Mouse (Mus musculus): ENCODE measurements around the gene Coa4. TPM values are rescaled to one million over a fixed set of nuclear protein-coding genes. Genes with fewer than 3 reads are reported as not detected.
A peak's percentile ranks its signal among the peaks of the same experiment; 100 is the strongest.

Gene Coa4
- total and polyA plus RNA-seq, 3 experiments: 8.1 to 13.8 TPM; not detected in 1

GRCm38 (mm10) chr7:100514573-100514972, 22.3 kb upstream of the Coa4 start, which contains the start of gene Dnajb13:
Gene Dnajb13 (minus strand): TSS chr7:100514960.
- Histone ChIP-seq H3K36me3 (ENCODE audit: control insufficient read depth in 1 of 2, insufficient read depth in 2 of 2, low read length in 2 of 2) (no peaks in the 10 kb centered on the region; a peak in 1 of 4 replicates), H3K79me2 (ENCODE audit: control insufficient read depth, insufficient read depth, low read length, poor library complexity) (no peaks in the 10 kb centered on the region), H3K4me3 (ENCODE audit: control insufficient read depth in 1 of 2, insufficient read depth in 1 of 2, low read depth in 2 of 2, low read length in 2 of 2) (no peak within 1 kb of the TSS), H3K4me1 (ENCODE audit: control insufficient read depth in 1 of 2, insufficient read depth in 2 of 2, low read length in 2 of 2) (peaks cover 0 to 5% of the 10 kb centered on the region in 2 experiments; a peak in 1 of 4 replicates), H3K27ac (ENCODE audit: control insufficient read depth, low read depth, low read length) (no peak within 1 kb of the TSS), H3K9me3 (replicated peaks; ENCODE audit: insufficient read depth, low read length) (no peaks in the 10 kb centered on the region), H3K9ac (ENCODE audit: control insufficient read depth, low read depth, low read length, poor library complexity, severe bottlenecking) (no peak within 1 kb of the TSS), H3K27me3 (ENCODE audit: control insufficient read depth in 1 of 2, insufficient read depth in 2 of 2, low read length in 2 of 2) (no peaks in the 10 kb centered on the region; a peak in 1 of 4 replicates)
- TF ChIP-seq CHD1 (IDR thresholded peaks at IDR 0.05; ENCODE audit: low read depth, low read length) (no peak), USF2 (IDR thresholded peaks at IDR 0.05; ENCODE audit: borderline replicate concordance in 1 of 2, insufficient read depth in 1 of 2, low read depth in 1 of 2, low read length in 2 of 2) (no peak), HCFC1 (IDR thresholded peaks at IDR 0.05; ENCODE audit: low read depth, low read length) (peak; percentile 63; the same call in 1 of the 2 replicates), EP300 (IDR thresholded peaks at IDR 0.05; ENCODE audit: low read depth in 1 of 2, low read length in 2 of 2) (no peak), ETS1 (IDR thresholded peaks at IDR 0.05; ENCODE audit: low read depth, low read length) (no peak)
- no peak for DNase-seq (ENCODE audit: low read depth, low spot score)

GRCm38 (mm10) chr7:100520204-100520603, 16.7 kb upstream of the Coa4 start:
- TF ChIP-seq RAD21 (IDR thresholded peaks at IDR 0.05; ENCODE audit: low read depth, low read length) (no peak), TBP (IDR thresholded peaks at IDR 0.05; ENCODE audit: low read depth, low read length) (peak; percentile 90)
- Histone ChIP-seq H3K36me3 (ENCODE audit: control insufficient read depth in 1 of 2, insufficient read depth in 2 of 2, low read length in 2 of 2) (peaks cover 0 to 3% of the 10 kb centered on the region in 2 experiments; a peak in 2 of 4 replicates), H3K79me2 (ENCODE audit: control insufficient read depth, insufficient read depth, low read length, poor library complexity) (no peaks in the 10 kb centered on the region), H3K27ac (ENCODE audit: control insufficient read depth, low read depth, low read length) (no peak overlapping the region), H3K27me3 (ENCODE audit: control insufficient read depth in 1 of 2, insufficient read depth in 2 of 2, low read length in 2 of 2) (no peaks in the 10 kb centered on the region; a peak in 1 of 4 replicates), H3K9ac (ENCODE audit: control insufficient read depth, low read depth, low read length, poor library complexity, severe bottlenecking) (no peak overlapping the region), H3K9me3 (replicated peaks; ENCODE audit: insufficient read depth, low read length) (no peaks in the 10 kb centered on the region), H3K4me1 (ENCODE audit: control insufficient read depth in 1 of 2, insufficient read depth in 2 of 2, low read length in 2 of 2) (peaks cover 0 to 9% of the 10 kb centered on the region in 2 experiments; a peak in 2 of 4 replicates), H3K4me3 (ENCODE audit: control insufficient read depth in 1 of 2, insufficient read depth in 1 of 2, low read depth in 2 of 2, low read length in 2 of 2) (no peak overlapping the region)
- DNase-seq (ENCODE audit: low read depth, low spot score): no peak

- Histone ChIP-seq H3K4me1 (ENCODE audit: control insufficient read depth in 1 of 2, insufficient read depth in 2 of 2, low read length in 2 of 2) (peaks cover 0 to 9% of the 10 kb centered on the region in 2 experiments; a peak in 2 of 4 replicates), H3K27ac (ENCODE audit: control insufficient read depth, low read depth, low read length) (no peak overlapping the region), H3K9ac (ENCODE audit: control insufficient read depth, low read depth, low read length, poor library complexity, severe bottlenecking) (no peak overlapping the region), H3K4me3 (ENCODE audit: control insufficient read depth in 1 of 2, insufficient read depth in 1 of 2, low read depth in 2 of 2, low read length in 2 of 2) (peak overlapping the region in 1 of 2 experiments; percentile 38; a peak in 1 of 4 replicates), H3K27me3 (ENCODE audit: control insufficient read depth in 1 of 2, insufficient read depth in 2 of 2, low read length in 2 of 2) (no peaks in the 10 kb centered on the region), H3K79me2 (ENCODE audit: control insufficient read depth, insufficient read depth, low read length, poor library complexity) (no peaks in the 10 kb centered on the region), H3K36me3 (ENCODE audit: control insufficient read depth in 1 of 2, insufficient read depth in 2 of 2, low read length in 2 of 2) (peaks cover 0 to 3% of the 10 kb centered on the region in 2 experiments; a peak in 2 of 4 replicates), H3K9me3 (replicated peaks; ENCODE audit: insufficient read depth, low read length) (no peaks in the 10 kb centered on the region)
- DNase-seq (ENCODE audit: low read depth, low spot score): peak; percentile 88
- TF ChIP-seq MAZ (IDR thresholded peaks at IDR 0.05; ENCODE audit: low read depth, low read length) (no peak), USF1 (IDR thresholded peaks at IDR 0.05; ENCODE audit: low read depth, low read length) (peak; percentile 71), RAD21 (IDR thresholded peaks at IDR 0.05; ENCODE audit: low read depth, low read length) (peak; percentile 96), POLR2AphosphoS5 (IDR thresholded peaks at IDR 0.05; ENCODE audit: borderline replicate concordance, low read depth, low read length) (no peak), CHD1 (IDR thresholded peaks at IDR 0.05; ENCODE audit: low read depth, low read length) (no peak), CTCF (IDR thresholded peaks at IDR 0.05 in 2 of 3, conservative IDR thresholded peaks at IDR 0.05 in 1 of 3; ENCODE audit: control insufficient read depth in 1 of 3, insufficient read depth in 1 of 3, low read depth in 2 of 3, low read length in 3 of 3, poor library complexity in 1 of 3, severe bottlenecking in 1 of 3) (peak; percentile 78 to 97 (median 95)), MYC (IDR thresholded peaks at IDR 0.05; ENCODE audit: low read depth, low read length) (peak; percentile 32; the same call in 1 of the 2 replicates), MEF2A (IDR thresholded peaks at IDR 0.05; ENCODE audit: extremely low read depth, insufficient replicate concordance, low read depth, low read length, poor library complexity, severe bottlenecking) (no peak), ZC3H11A (IDR thresholded peaks at IDR 0.05; ENCODE audit: low read depth, low read length) (peak; percentile 93), GABPA (IDR thresholded peaks at IDR 0.05; ENCODE audit: low read depth, low read length) (no peak), CHD2 (IDR thresholded peaks at IDR 0.05; ENCODE audit: low read length) (no peak), MXI1 (IDR thresholded peaks at IDR 0.05; ENCODE audit: low read depth, low read length) (no peak), JUND (IDR thresholded peaks at IDR 0.05; ENCODE audit: low read depth, low read length) (no peak), HCFC1 (IDR thresholded peaks at IDR 0.05; ENCODE audit: low read depth, low read length) (no peak), SMC3 (IDR thresholded peaks at IDR 0.05; ENCODE audit: low read depth, low read length) (peak; percentile 92)
These were observed 16.1 kb upstream of the Coa4 start for GRCm38 (mm10) chr7:100520663-100521285.
